ENCODE assay signal across 13 mouse cellular contexts in the genomic region with DNA sequence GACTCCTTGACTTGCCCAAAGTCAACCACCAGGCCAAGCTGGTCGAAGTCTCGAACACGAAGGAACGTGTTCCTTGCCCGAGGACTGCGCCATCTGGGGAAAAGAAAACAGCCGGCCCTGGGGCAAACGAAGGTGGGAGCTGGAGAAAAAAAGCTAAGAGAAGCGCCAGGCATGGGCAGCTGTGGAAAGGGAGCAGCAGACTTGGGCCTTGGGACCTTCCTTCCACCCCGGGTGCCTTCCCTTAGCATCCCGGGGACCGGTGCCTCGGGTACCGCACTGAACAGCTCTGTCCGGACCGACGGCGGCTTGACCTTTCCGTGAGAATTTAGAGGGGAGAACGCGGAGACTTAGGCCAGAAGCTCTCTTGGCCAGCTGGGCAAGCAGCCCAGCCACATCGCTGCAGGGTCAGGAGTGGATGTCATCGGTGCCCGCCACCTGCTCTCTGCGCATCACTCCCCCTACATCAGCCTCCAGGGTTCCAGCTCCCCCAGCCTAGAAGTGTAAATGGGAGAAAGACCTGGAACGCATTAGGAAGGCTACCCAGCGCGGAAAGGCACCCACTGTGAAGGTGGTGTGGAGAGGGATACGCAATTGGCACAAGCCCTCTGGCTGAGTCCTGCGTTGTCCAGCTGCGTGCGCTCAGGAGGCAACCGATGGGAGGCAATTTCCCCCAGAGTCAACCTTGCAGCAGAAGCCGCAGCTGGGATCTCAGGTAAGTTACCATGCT. TPM values are rescaled to one million over a fixed set of nuclear protein-coding genes. Genes with fewer than 3 reads are reported as not detected.
DNase-seq lines count a peak whose midpoint lies in the region; ATAC-seq and TF ChIP-seq lines count a peak whose summit lies in the region.
"Had no signal": no experiment of that assay in that cellular context is flagged by ENCODE, and none has a peak within 500 bp of the region (broad histone marks: within the 10 kb centered on the region; RNA-seq: fewer than 3 reads in every experiment).

No protein-coding gene starts in this region.

- TF ChIP-seq EP300 in liver, postnatal 0 days (IDR thresholded peaks at IDR 0.05; ENCODE audit: low read depth): no peak

- H3K4me2 ChIP-seq in forebrain, postnatal 0 days (ENCODE audit: low read depth): no peak overlapping the region
- H3K4me2 ChIP-seq in forebrain, embryonic 16.5 days (ENCODE audit: low read length): no peak overlapping the region
- no peak overlapping the region for H3K4me2 ChIP-seq in hindbrain, embryonic 12.5 days (replicated peaks)
- H3K4me2 ChIP-seq in liver, postnatal 0 days (ENCODE audit: low read depth, low read length): no peak overlapping the region

- no peaks in the 10 kb centered on the region for H3K9me3 ChIP-seq in forebrain, postnatal 0 days (ENCODE audit: low read length)
- H3K9me3 ChIP-seq in forebrain, embryonic 16.5 days (ENCODE audit: control insufficient read depth, low read length): no peaks in the 10 kb centered on the region
- peaks cover 17% of the 10 kb centered on the region for H3K9me3 ChIP-seq in megakaryocyte, embryonic 14.5 days
- H3K9me3 ChIP-seq in hindbrain, embryonic 12.5 days (replicated peaks): no peaks in the 10 kb centered on the region
- no peaks in the 10 kb centered on the region for H3K9me3 ChIP-seq in liver, postnatal 0 days (ENCODE audit: low read length)

- WGBS in forebrain, postnatal 0 days: 3% methylated on average over 34 of the region's 34 CpGs
- 1% methylated on average over 34 of the region's 34 CpGs for WGBS in forebrain, embryonic 16.5 days
- WGBS in hindbrain, embryonic 12.5 days: 4% methylated on average over 34 of the region's 34 CpGs
- WGBS in liver, postnatal 0 days (ENCODE audit: insufficient replicate concordance): 8% methylated on average over 34 of the region's 34 CpGs

- peak; percentile 2 for DNase-seq in forebrain, postnatal 0 days
- peak; percentile 37 for DNase-seq in retina, postnatal 1 day
- DNase-seq in liver, postnatal 0 days: no peak
- DNase-seq in kidney, adult 9 months: no peak
- DNase-seq: kidney, adult 2 months; layer of hippocampus, adult 9-11 months had no signal

- H3K4me1 ChIP-seq in forebrain, postnatal 0 days (ENCODE audit: insufficient read depth): no peaks in the 10 kb centered on the region
- no peaks in the 10 kb centered on the region; the same call in 1 of the 2 replicates for H3K4me1 ChIP-seq in forebrain, embryonic 16.5 days (replicated peaks; ENCODE audit: control insufficient read depth, insufficient read depth, low read length)
- peaks cover 33% of the 10 kb centered on the region for H3K4me1 ChIP-seq in megakaryocyte, embryonic 14.5 days
- 0 out of 2 replicates have a peak, but pooled peaks cover 5% of the 10 kb centered on the region for H3K4me1 ChIP-seq in hindbrain, embryonic 12.5 days
- no peaks in the 10 kb centered on the region for H3K4me1 ChIP-seq in liver, postnatal 0 days (ENCODE audit: insufficient read depth)

- no peaks in the 10 kb centered on the region for H3K36me3 ChIP-seq in forebrain, postnatal 0 days (ENCODE audit: insufficient read depth)
- no peaks in the 10 kb centered on the region for H3K36me3 ChIP-seq in forebrain, embryonic 16.5 days (ENCODE audit: control insufficient read depth, insufficient read depth)
- no peaks in the 10 kb centered on the region for H3K36me3 ChIP-seq in megakaryocyte, embryonic 14.5 days (replicated peaks; ENCODE audit: low read length)
- no peaks in the 10 kb centered on the region for H3K36me3 ChIP-seq in hindbrain, embryonic 12.5 days
- H3K36me3 ChIP-seq in liver, postnatal 0 days (replicated peaks; ENCODE audit: insufficient read depth, low read length): no peaks in the 10 kb centered on the region

- peaks cover 48% of the 10 kb centered on the region for H3K27me3 ChIP-seq in forebrain, postnatal 0 days (ENCODE audit: insufficient read depth, low read length)
- H3K27me3 ChIP-seq in forebrain, embryonic 16.5 days (replicated peaks; ENCODE audit: control insufficient read depth, insufficient read depth, low read length): peaks cover 34% of the 10 kb centered on the region
- peaks cover 85% of the 10 kb centered on the region for H3K27me3 ChIP-seq in megakaryocyte, embryonic 14.5 days (replicated peaks)
- H3K27me3 ChIP-seq in hindbrain, embryonic 12.5 days: peaks cover 75% of the 10 kb centered on the region
- peaks cover 59% of the 10 kb centered on the region for H3K27me3 ChIP-seq in liver, postnatal 0 days (ENCODE audit: insufficient read depth, low read length)

- H3K4me3 ChIP-seq in forebrain, postnatal 0 days (ENCODE audit: low read depth, low read length): no peak overlapping the region
- no peak overlapping the region for H3K4me3 ChIP-seq in forebrain, embryonic 16.5 days (replicated peaks; ENCODE audit: low read length)
- peak overlapping the region; percentile 4 for H3K4me3 ChIP-seq in megakaryocyte, embryonic 14.5 days (replicated peaks)
- no peak overlapping the region for H3K4me3 ChIP-seq in hindbrain, embryonic 12.5 days
- H3K4me3 ChIP-seq in liver, postnatal 0 days (ENCODE audit: low read depth, low read length): no peak overlapping the region

- H3K9ac ChIP-seq in forebrain, postnatal 0 days: no peak overlapping the region
- no peak overlapping the region for H3K9ac ChIP-seq in forebrain, embryonic 16.5 days (replicated peaks; ENCODE audit: low read depth, low read length)
- H3K9ac ChIP-seq in hindbrain, embryonic 12.5 days: no peak overlapping the region
- H3K9ac ChIP-seq in liver, postnatal 0 days (replicated peaks): no peak overlapping the region
- H3K9ac ChIP-seq: liver, embryonic 14.5 days had no signal

- no peak for ATAC-seq in forebrain, postnatal 0 days
- no peak for ATAC-seq in forebrain, embryonic 16.5 days
- ATAC-seq in megakaryocyte, adult 5-6 weeks (ENCODE audit: poor library complexity, severe bottlenecking): no peak
- ATAC-seq in hindbrain, embryonic 12.5 days (ENCODE audit: low FRiP score): peak; percentile 27; the same call in 1 of the 2 replicates
- no peak for ATAC-seq in liver, postnatal 0 days
- ATAC-seq: CD4-positive, CD25-positive, alpha-beta regulatory T cell, adult 4 months had no signal

- TF ChIP-seq CTCF in forebrain, postnatal 0 days (IDR thresholded peaks at IDR 0.05; ENCODE audit: low read depth): no peak
- no peak for TF ChIP-seq CTCF in liver, postnatal 0 days (IDR thresholded peaks at IDR 0.05; ENCODE audit: low read depth)

- H3K27ac ChIP-seq in forebrain, postnatal 0 days (ENCODE audit: low read depth, low read length): no peak overlapping the region
- no peak overlapping the region for H3K27ac ChIP-seq in forebrain, embryonic 16.5 days (ENCODE audit: low read length)
- no peak overlapping the region for H3K27ac ChIP-seq in hindbrain, embryonic 12.5 days
- H3K27ac ChIP-seq in liver, postnatal 0 days (ENCODE audit: low read depth): no peak overlapping the region
- H3K27ac ChIP-seq: liver, embryonic 14.5 days had no signal

RNA-seq across cellular contexts. Expression of a gene that starts 6.9 kb away (rescaled TPM):
- total RNA-seq in forebrain, postnatal 0 days (2014; rRNA removed): 0.81 and 1.2 TPM in 2 replicates
- 0.11 and 0.36 TPM in 2 replicates for polyA plus RNA-seq in forebrain, postnatal 0 days (2015; fragmentation: Nextera tagmentation; extraction: Ambion mirVana)
- 0.10 and 0.14 TPM in 2 replicates for polyA plus RNA-seq in forebrain, embryonic 16.5 days (2015; fragmentation: Nextera tagmentation; extraction: Ambion mirVana)
- polyA plus RNA-seq in megakaryocyte, embryonic 14.5 days (2012; ENCODE audit: insufficient read depth, low replicate concordance): not detected in 2 replicates
- total RNA-seq in megakaryocyte, adult 5-6 weeks (2015): not detected in 2 replicates
- not detected in 2 replicates for total RNA-seq in megakaryocyte, adult 5-6 weeks (2017)
- polyA plus RNA-seq in hindbrain, embryonic 12.5 days (2016; fragmentation: Nextera tagmentation; extraction: Ambion mirVana): 4.4 and 5.1 TPM in 2 replicates
- polyA plus RNA-seq in liver, postnatal 0 days (2015; fragmentation: Nextera tagmentation; extraction: Ambion mirVana): not detected in 2 replicates
- polyA plus RNA-seq: CD4-positive, CD25-positive, alpha-beta regulatory T cell, adult 4 months; testis, adult 2 months had no signal

RNA-seq across cellular contexts. Expression of a gene that starts 52.5 kb away (rescaled TPM):
- total RNA-seq in forebrain, postnatal 0 days (2014; rRNA removed): 13.0 and 18.2 TPM in 2 replicates
- polyA plus RNA-seq in forebrain, postnatal 0 days (2015; fragmentation: Nextera tagmentation; extraction: Ambion mirVana): 6.3 and 9.8 TPM in 2 replicates
- polyA plus RNA-seq in forebrain, embryonic 16.5 days (2015; fragmentation: Nextera tagmentation; extraction: Ambion mirVana): 9.1 and 10.7 TPM in 2 replicates
- not detected in 2 replicates for polyA plus RNA-seq in megakaryocyte, embryonic 14.5 days (2012; ENCODE audit: insufficient read depth, low replicate concordance)
- total RNA-seq in megakaryocyte, adult 5-6 weeks (2015): 13.0 and 17.3 TPM in 2 replicates
- 7.1 and 14.6 TPM in 2 replicates for total RNA-seq in megakaryocyte, adult 5-6 weeks (2017)
- polyA plus RNA-seq in hindbrain, embryonic 12.5 days (2016; fragmentation: Nextera tagmentation; extraction: Ambion mirVana): 14.0 and 14.3 TPM in 2 replicates
- polyA plus RNA-seq in liver, postnatal 0 days (2015; fragmentation: Nextera tagmentation; extraction: Ambion mirVana): 4.2 and 4.9 TPM in 2 replicates

Comparison
In these comparisons a context has a peak if more than half of its experiments do, and no peak if none do; other contexts are left out.
1. DNase-seq: peak in forebrain, postnatal 0 days (single experiment) and retina, postnatal 1 day (single experiment); none in liver, postnatal 0 days (single experiment) and kidney, adult 9 months (single experiment).